In genomic region chr6:57743333-57743732, GRCm38 (mm10) we compare ENCODE assay signal across 8 mouse cellular contexts. TPM values are rescaled to one million over a fixed set of nuclear protein-coding genes. Genes with fewer than 3 reads are reported as not detected.
DNase-seq lines count a peak whose midpoint lies in the region; ATAC-seq and TF ChIP-seq lines count a peak whose summit lies in the region.

No protein-coding gene starts in this region.

- peaks cover 5% of the 10 kb centered on the region for H3K4me1 ChIP-seq in bone marrow macrophage, adult 2 months (ENCODE audit: control insufficient read depth, insufficient read depth, low read length)
- H3K4me1 ChIP-seq in liver, postnatal 0 days (ENCODE audit: insufficient read depth): peaks cover 27% of the 10 kb centered on the region

- H3K4me3 ChIP-seq in gastrocnemius, adult 2 months: no peak overlapping the region
- no peak overlapping the region for H3K4me3 ChIP-seq in bone marrow macrophage, adult 2 months (ENCODE audit: insufficient read depth, low read length)
- no peak overlapping the region for H3K4me3 ChIP-seq in liver, postnatal 0 days (ENCODE audit: low read depth, low read length)

- ATAC-seq in liver, postnatal 0 days: peak; percentile 30; the same call in 1 of the 2 replicates

- TF ChIP-seq POLR2A in bone marrow macrophage, adult 2 months (IDR thresholded peaks at IDR 0.05; ENCODE audit: borderline replicate concordance, low read depth, low read length): no peak

- peak; percentile 52 for TF ChIP-seq CTCF in gastrocnemius, adult 2 months (IDR thresholded peaks at IDR 0.05)
- TF ChIP-seq CTCF in bone marrow macrophage, adult 2 months (IDR thresholded peaks at IDR 0.05; ENCODE audit: low read depth, low read length): 0 out of 2 replicates have a peak, but pooled peaks have one; percentile 32
- TF ChIP-seq CTCF in liver, postnatal 0 days (IDR thresholded peaks at IDR 0.05; ENCODE audit: low read depth): peak; percentile 85

- no peaks in the 10 kb centered on the region for H3K27me3 ChIP-seq in liver, postnatal 0 days (ENCODE audit: insufficient read depth, low read length)

- no peak overlapping the region for H3K27ac ChIP-seq in gastrocnemius, adult 2 months
- no peak overlapping the region for H3K27ac ChIP-seq in bone marrow macrophage, adult 2 months (ENCODE audit: insufficient read depth, low read depth, low read length)
- no peak overlapping the region for H3K27ac ChIP-seq in liver, postnatal 0 days (ENCODE audit: low read depth)

- intact Hi-C loops in gastrocnemius, adult 2 months (cut with DNase I): loop anchor here (5.0 kb wide), 1 partner anchor 114 kb away; no protein-coding TSS in a partner anchor

- H3K4me2 ChIP-seq in liver, postnatal 0 days (ENCODE audit: low read depth, low read length): no peak overlapping the region

- H3K36me3 ChIP-seq in liver, postnatal 0 days (replicated peaks; ENCODE audit: insufficient read depth, low read length): no peaks in the 10 kb centered on the region

- no peaks in the 10 kb centered on the region for H3K9me3 ChIP-seq in liver, postnatal 0 days (ENCODE audit: low read length)

- H3K9ac ChIP-seq in liver, postnatal 0 days (replicated peaks): no peak overlapping the region

- peak; percentile 30 for DNase-seq in gastrocnemius, adult 2 months
- DNase-seq in gastrocnemius, postnatal 25 days: no peak
- peak; percentile 18 for DNase-seq in CD4-positive helper T cell, adult 2 months (ENCODE audit: low read depth, low spot score)
- peak; percentile 38 for DNase-seq in liver, postnatal 0 days
- no peak for DNase-seq in right cerebral cortex, postnatal 14 days
- no peak for DNase-seq in urinary bladder, adult 2 months (ENCODE audit: low spot score)
- DNase-seq in c-Kit-positive CD71-positive TER-119-positive erythroid progenitor cells, embryonic 14.5 days (ENCODE audit: low spot score): no peak

- no peak for TF ChIP-seq EP300 in liver, postnatal 0 days (IDR thresholded peaks at IDR 0.05; ENCODE audit: low read depth)

- WGBS in liver, postnatal 0 days (ENCODE audit: insufficient replicate concordance): 61% methylated on average over 2 of the region's 2 CpGs

RNA-seq across cellular contexts. Expression of gene Lancl2, which starts 41.0 kb away (rescaled TPM):
- total RNA-seq in gastrocnemius, adult 2 months (2021): 10 to 100 TPM in 1 of 2 experiments, 1 to 10 TPM in 1; 9.0 to 10.7 TPM
- total RNA-seq in gastrocnemius, postnatal 25 days (2021): 1 to 10 TPM; 8.1 to 8.5 TPM
- polyA plus RNA-seq in bone marrow macrophage, adult 2 months (2012; ENCODE audit: insufficient read depth, insufficient read length, missing spikeins): 13.8 and 15.8 TPM in 2 replicates
- polyA plus RNA-seq in liver, postnatal 0 days (2015; fragmentation: Nextera tagmentation; extraction: Ambion mirVana): 6.4 and 8.0 TPM in 2 replicates
- 8.7 and 9.9 TPM in 2 replicates for polyA plus RNA-seq in urinary bladder, adult 2 months (2012; rRNA removed)

RNA-seq across cellular contexts. Expression of gene Pyurf, which starts 51.5 kb away (rescaled TPM):
- total RNA-seq in gastrocnemius, adult 2 months (2021): 10 to 100 TPM; 10.3 to 15.1 TPM
- 10 to 100 TPM; 13.6 to 14.4 TPM for total RNA-seq in gastrocnemius, postnatal 25 days (2021)
- 3.6 and 3.9 TPM in 2 replicates for polyA plus RNA-seq in bone marrow macrophage, adult 2 months (2012; ENCODE audit: insufficient read depth, insufficient read length, missing spikeins)
- polyA plus RNA-seq in liver, postnatal 0 days (2015; fragmentation: Nextera tagmentation; extraction: Ambion mirVana): 12.3 TPM in 2 replicates
- 21.0 and 22.2 TPM in 2 replicates for polyA plus RNA-seq in urinary bladder, adult 2 months (2012; rRNA removed)

Comparison
In these comparisons a context has a peak if more than half of its experiments do, and no peak if none do; other contexts are left out.
1. DNase-seq: peak in gastrocnemius, adult 2 months (single experiment), CD4-positive helper T cell, adult 2 months (single experiment) and liver, postnatal 0 days (single experiment); none in gastrocnemius, postnatal 25 days (single experiment), right cerebral cortex, postnatal 14 days (single experiment), urinary bladder, adult 2 months (single experiment) and c-Kit-positive CD71-positive TER-119-positive erythroid progenitor cells, embryonic 14.5 days (single experiment).
2. CTCF ChIP-seq: peak in every context shown above with its lines; median percentile 85 in liver, postnatal 0 days; 52 in gastrocnemius, adult 2 months; 32 in bone marrow macrophage, adult 2 months.